Mouse (Mus musculus) limb, embryonic 13.5 days (tissue): ENCODE results near the gene Capn5. TPM values are rescaled to one million over a fixed set of nuclear protein-coding genes. Genes with fewer than 3 reads are reported as not detected.

Experiments used
- ATAC-seq: fragments of 200-750 bp; cut with Nextera tagmentation; 2 replicates; pipeline ENCODE4 v1.8.0; 2017; ENCODE audit warnings: low read depth, moderate number of reproducible peaks, moderate TSS enrichment; ENCODE audit not compliant: low FRiP score
- H3K27ac ChIP-seq: fragments of 300-500 bp; sonication (generic); 2 replicates; pipeline ENCODE4 v1.5.1; 2015; ENCODE audit warnings: inconsistent platforms, mild to moderate bottlenecking, moderate library complexity
- H3K27me3 ChIP-seq: fragments of 300-500 bp; sonication (generic); 2 replicates; pipeline ENCODE4 v1.6.1; 2015; ENCODE audit warnings: mild to moderate bottlenecking, inconsistent platforms
- H3K36me3 ChIP-seq: fragments of 300-500 bp; sonication (generic); 2 replicates; pipeline ENCODE4 v1.6.1; 2015; ENCODE audit warnings: inconsistent platforms, mild to moderate bottlenecking, moderate library complexity
- H3K4me1 ChIP-seq: fragments of 300-500 bp; sonication (generic); 2 replicates; pipeline ENCODE4 v1.6.1; 2015; ENCODE audit warnings: inconsistent platforms
- H3K4me2 ChIP-seq: fragments of 300-500 bp; sonication (generic); replicated peaks from 2 replicates; pipeline ENCODE4 v1.6.1; 2015; ENCODE audit warnings: inconsistent platforms, mild to moderate bottlenecking, moderate library complexity
- H3K4me3 ChIP-seq: fragments of 300-500 bp; sonication (generic); 2 replicates; pipeline ENCODE4 v1.5.1; 2015; ENCODE audit warnings: moderate library complexity, mild to moderate bottlenecking, inconsistent platforms
- H3K9ac ChIP-seq: fragments of 300-500 bp; sonication (generic); 2 replicates; pipeline ENCODE4 v1.6.1; 2015; ENCODE audit warnings: mild to moderate bottlenecking, inconsistent platforms
- H3K9me3 ChIP-seq: fragments of 300-500 bp; sonication (generic); 2 replicates; pipeline ENCODE4 v1.6.1; 2016; ENCODE audit warnings: inconsistent platforms
- WGBS: fragments of 180-500 bp; shearing (Covaris S2); methylation state at CpG from one replicate; pipeline ENCODE4 v1.1.7; 2015; 5-methylcytosine and 5-hydroxymethylcytosine counted together
- polyA plus RNA-seq: library from polyadenylated mRNA; unstranded; fragments of >200 nt; fragmentation: Nextera tagmentation; extraction: Ambion mirVana; gene quantifications from 2 replicates; pipeline ENCODE4 v1.2.1, GENCODE M21; 2015

The Capn5 gene
- polyA plus RNA-seq, 1 experiment from 2014 or later = 5.5 TPM

DNA sequence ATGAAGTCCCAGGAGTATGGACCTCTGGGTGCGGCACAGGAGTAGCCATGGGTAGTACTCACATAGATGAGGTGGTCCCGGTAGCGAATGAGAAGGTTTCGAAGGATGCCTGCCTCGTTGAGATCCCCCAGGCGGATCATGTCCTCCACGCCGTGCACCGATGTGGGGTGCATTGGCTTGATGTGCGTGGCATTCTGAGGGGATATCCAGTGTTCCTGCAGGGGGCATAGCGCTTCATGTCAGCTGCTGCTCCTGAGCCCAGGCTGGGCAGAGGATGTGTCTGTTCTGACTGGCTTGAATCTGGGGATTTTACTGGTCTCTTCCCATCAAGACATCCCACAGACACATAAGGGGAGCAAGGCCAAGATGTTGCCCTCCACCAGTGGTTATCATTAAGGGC is 75.6 kb downstream of the Capn5 start:
- ATAC-seq = 0 out of 2 replicates have a peak, but pooled peaks have one; percentile 28
- Histone ChIP-seq H3K4me1 (peaks cover 9% of the 10 kb centered on the region), H3K9ac (peak overlapping the region; percentile 57; the same call in 1 of the 2 replicates), H3K27ac (peak overlapping the region; percentile 58; the same call in 1 of the 2 replicates), H3K4me2 (peak overlapping the region; percentile 60), H3K27me3 (no peaks in the 10 kb centered on the region), H3K9me3 (no peaks in the 10 kb centered on the region), H3K36me3 (peaks cover 7% of the 10 kb centered on the region), H3K4me3 (no peak overlapping the region)
- 95% methylated on average over 11 of the region's 11 CpGs for WGBS

GRCm38 (mm10) chr7:98097557-98097956 is 80.5 kb downstream of the Capn5 start:
- peaks cover 15% of the 10 kb centered on the region for H3K36me3 ChIP-seq
- no peak overlapping the region for H3K27ac ChIP-seq
- peaks cover 4% of the 10 kb centered on the region; the same call in 1 of the 2 replicates for H3K4me1 ChIP-seq
- H3K27me3 ChIP-seq = no peaks in the 10 kb centered on the region
- WGBS = 92% methylated on average over 8 of the region's 8 CpGs
- no peak overlapping the region for H3K4me3 ChIP-seq
- no peak overlapping the region for H3K9ac ChIP-seq
- no peak overlapping the region for H3K4me2 ChIP-seq
- no peak for ATAC-seq
- no peaks in the 10 kb centered on the region for H3K9me3 ChIP-seq

DNA sequence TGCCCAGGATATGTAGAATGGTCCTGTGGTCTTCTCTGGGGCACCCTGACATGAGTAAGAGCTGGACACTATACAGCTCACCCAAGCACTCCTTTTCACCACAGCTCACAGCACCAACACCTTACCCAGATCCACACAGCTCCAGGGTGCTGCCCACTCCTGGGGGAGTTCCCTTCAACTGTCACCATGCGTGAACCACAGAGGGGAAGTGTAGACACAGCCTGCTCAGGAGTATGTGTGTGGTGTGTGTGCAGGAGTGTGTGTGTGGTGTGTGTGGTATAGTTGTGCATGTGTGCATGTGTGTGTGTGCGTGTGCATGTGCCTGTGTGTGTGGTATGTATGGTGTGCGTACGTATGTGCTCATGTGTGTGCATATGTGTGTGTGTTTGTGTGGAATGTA is 82.2 kb downstream of the Capn5 start:
- H3K9me3 ChIP-seq = no peaks in the 10 kb centered on the region
- no peak overlapping the region for H3K4me3 ChIP-seq
- H3K36me3 ChIP-seq = peaks cover 15% of the 10 kb centered on the region
- no peaks in the 10 kb centered on the region for H3K4me1 ChIP-seq
- H3K4me2 ChIP-seq = no peak overlapping the region
- H3K27me3 ChIP-seq = no peaks in the 10 kb centered on the region
- no peak for ATAC-seq
- peak overlapping the region; percentile 8; the same call in 1 of the 2 replicates for H3K9ac ChIP-seq
- H3K27ac ChIP-seq = no peak overlapping the region
- WGBS = 95% methylated on average over 4 of the region's 4 CpGs

GRCm38 (mm10) chr7:98086346-98086745 is 91.7 kb downstream of the Capn5 start:
- Histone ChIP-seq H3K9me3 (no peaks in the 10 kb centered on the region), H3K36me3 (no peaks in the 10 kb centered on the region), H3K9ac (no peak overlapping the region), H3K27me3 (no peaks in the 10 kb centered on the region), H3K27ac (no peak overlapping the region), H3K4me1 (peaks cover 22% of the 10 kb centered on the region), H3K4me3 (no peak overlapping the region), H3K4me2 (no peak overlapping the region)
- WGBS = 43% methylated on average over 2 of the region's 2 CpGs
- ATAC-seq = no peak

DNA sequence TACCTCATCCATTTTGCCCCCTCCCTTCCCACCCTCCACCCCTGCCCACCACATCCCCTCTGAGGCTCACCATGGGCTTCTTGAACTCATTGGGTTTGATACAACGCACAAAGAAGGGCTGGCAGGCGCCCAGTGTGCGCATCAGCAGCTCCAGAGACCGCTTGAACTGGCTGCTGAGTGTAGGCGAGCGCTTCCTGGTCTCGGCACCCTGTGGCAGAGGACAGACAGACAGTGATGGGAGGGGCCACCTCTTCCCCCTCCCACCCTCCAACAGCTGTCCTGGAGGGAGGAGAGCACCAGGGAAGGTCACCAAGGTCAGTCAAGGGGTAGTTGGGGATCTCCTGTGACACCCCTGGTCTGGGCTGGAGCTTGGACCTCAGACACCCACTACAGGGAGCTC is 92.8 kb downstream of the Capn5 start:
- no peaks in the 10 kb centered on the region for H3K27me3 ChIP-seq
- no peak overlapping the region for H3K27ac ChIP-seq
- peaks cover 4% of the 10 kb centered on the region; the same call in 1 of the 2 replicates for H3K36me3 ChIP-seq
- H3K9me3 ChIP-seq = no peaks in the 10 kb centered on the region
- no peak overlapping the region for H3K4me3 ChIP-seq
- no peak for ATAC-seq
- WGBS = 82% methylated on average over 7 of the region's 7 CpGs
- H3K9ac ChIP-seq = no peak overlapping the region
- H3K4me1 ChIP-seq = peaks cover 22% of the 10 kb centered on the region
- no peak overlapping the region for H3K4me2 ChIP-seq

DNA sequence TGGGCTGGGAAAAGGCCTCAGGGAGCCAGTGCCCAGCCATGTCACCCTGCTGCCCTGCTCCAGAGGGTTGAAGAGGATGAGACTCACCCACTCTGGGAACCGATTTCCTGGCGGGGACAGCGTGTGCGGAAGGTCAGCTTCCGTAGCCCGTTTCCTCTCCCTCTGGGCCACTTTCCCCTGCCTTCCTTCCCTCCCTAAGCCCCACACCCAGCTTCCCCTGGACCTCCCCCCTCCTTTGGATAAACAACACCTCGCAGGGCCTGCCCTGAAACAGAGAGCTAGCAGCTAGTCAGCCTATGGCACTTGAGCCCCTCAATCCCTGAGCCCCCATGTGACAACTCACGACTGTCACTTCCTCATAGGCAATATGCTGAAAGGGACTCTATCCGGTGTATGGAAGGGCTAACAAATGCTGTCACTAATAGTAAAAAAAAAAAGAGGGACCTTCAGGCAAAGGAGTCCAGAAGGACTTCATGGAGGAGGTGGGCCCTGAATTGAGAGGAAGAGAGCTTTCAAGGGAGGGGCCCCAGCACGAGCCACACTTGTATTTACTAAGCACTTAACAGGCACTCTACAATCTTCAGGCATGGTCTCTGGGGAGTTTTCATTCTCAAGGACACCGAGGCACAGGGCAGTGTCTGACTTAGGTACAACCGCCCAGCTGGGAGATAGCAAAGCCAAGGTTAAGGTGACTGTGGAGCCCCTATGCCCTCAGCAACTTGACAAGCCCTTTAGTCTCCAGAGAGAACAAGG is 93.4 kb downstream of the Capn5 start:
- H3K4me1 ChIP-seq = peaks cover 22% of the 10 kb centered on the region
- no peak overlapping the region for H3K4me2 ChIP-seq
- H3K36me3 ChIP-seq = peaks cover 4% of the 10 kb centered on the region; the same call in 1 of the 2 replicates
- WGBS = 58% methylated on average over 12 of the region's 12 CpGs
- H3K4me3 ChIP-seq = no peak overlapping the region
- no peak overlapping the region for H3K9ac ChIP-seq
- H3K27ac ChIP-seq = no peak overlapping the region
- no peaks in the 10 kb centered on the region for H3K9me3 ChIP-seq
- no peak for ATAC-seq
- H3K27me3 ChIP-seq = no peaks in the 10 kb centered on the region

- no peak for ATAC-seq
- Histone ChIP-seq H3K4me1 (peaks cover 22% of the 10 kb centered on the region), H3K4me2 (no peak overlapping the region), H3K9me3 (no peaks in the 10 kb centered on the region), H3K27ac (no peak overlapping the region), H3K9ac (no peak overlapping the region), H3K4me3 (no peak overlapping the region), H3K27me3 (no peaks in the 10 kb centered on the region), H3K36me3 (peaks cover 4% of the 10 kb centered on the region; the same call in 1 of the 2 replicates)
- WGBS = 16% methylated on average over 5 of the region's 5 CpGs
These were observed 95.7 kb downstream of the Capn5 start for GRCm38 (mm10) chr7:98082376-98082775.

GRCm38 (mm10) chr7:98077453-98077852 is 100.6 kb downstream of the Capn5 start:
- Histone ChIP-seq H3K4me2 (no peak overlapping the region), H3K36me3 (peaks cover 23% of the 10 kb centered on the region), H3K4me1 (peaks cover 4% of the 10 kb centered on the region), H3K4me3 (no peak overlapping the region), H3K9me3 (no peaks in the 10 kb centered on the region), H3K27ac (no peak overlapping the region), H3K27me3 (no peaks in the 10 kb centered on the region), H3K9ac (no peak overlapping the region)
- no peak for ATAC-seq
- WGBS = 86% methylated on average over 11 of the region's 11 CpGs

- H3K4me3 ChIP-seq = no peak overlapping the region
- H3K9ac ChIP-seq = no peak overlapping the region
- peaks cover 17% of the 10 kb centered on the region; the same call in 1 of the 2 replicates for H3K36me3 ChIP-seq
- WGBS = 33% methylated on average over 5 of the region's 5 CpGs
- ATAC-seq = peak; percentile 55; the same call in 1 of the 2 replicates
- H3K27me3 ChIP-seq = no peaks in the 10 kb centered on the region
- H3K4me2 ChIP-seq = no peak overlapping the region
- H3K4me1 ChIP-seq = no peaks in the 10 kb centered on the region
- no peak overlapping the region for H3K27ac ChIP-seq
- no peaks in the 10 kb centered on the region for H3K9me3 ChIP-seq
These were observed 106.5 kb downstream of the Capn5 start for GRCm38 (mm10) chr7:98071620-98072019.

Other genes with a start within 250 kb of the Capn5 start
- gene Myo7a, start 58.8 kb downstream of the Capn5 start, polyA plus RNA-seq = 11.0 and 12.2 TPM in 2 replicates
- 0.25 and 0.37 TPM in 2 replicates for gene Omp, start 32.8 kb downstream of the Capn5 start, polyA plus RNA-seq
- gene B3gnt6, start 21.2 kb upstream of the Capn5 start, polyA plus RNA-seq = not detected in 2 replicates
- 33.7 and 34.7 TPM in 2 replicates for gene Acer3, start 142.9 kb upstream of the Capn5 start, polyA plus RNA-seq
- 22.4 and 23.1 TPM in 2 replicates for gene Tsku, start 183.1 kb upstream of the Capn5 start, polyA plus RNA-seq